Mouse (Mus musculus) bone marrow macrophage, adult 2 months (primary cell): ENCODE measurements at regions not wholly inside any gene's neighbourhood (a gene's known extent, or its start where the extent isn't known, plus 50 kb on each side); places are given as distances from the start of the nearest gene placed in this dataset.

Experiments
- CTCF ChIP-seq: IDR thresholded peaks from 2 replicates; pipeline ENCODE4 v1.5.1; 2012; ENCODE audit warnings: low read depth, mild to moderate bottlenecking, low read length, moderate library complexity
- POLR2A ChIP-seq: IDR thresholded peaks from 2 replicates; pipeline ENCODE4 v1.6.1; 2012; ENCODE audit warnings: mild to moderate bottlenecking, low read depth, low read length, borderline replicate concordance

GRCm38 (mm10) chr10:66734853-66735252 is 361.1 kb upstream of the Jmjd1c start:
- no peak for TF ChIP-seq CTCF
- TF ChIP-seq POLR2A = no peak
